ENCODE assay signal across 17 mouse cellular contexts in genomic region chr1:181420080-181420536, GRCm38 (mm10).
A peak's percentile ranks its signal among the peaks of the same experiment; 100 is the strongest.
DNase-seq lines count a peak whose midpoint lies in the region; ATAC-seq and TF ChIP-seq lines count a peak whose summit lies in the region.
"Had no signal": no experiment of that assay in that cellular context is flagged by ENCODE, and none has a peak within 500 bp of the region (broad histone marks: within the 10 kb centered on the region; RNA-seq: fewer than 3 reads in every experiment).

No protein-coding gene starts in this region.

- TF ChIP-seq CTCF in olfactory bulb, adult 2 months (IDR thresholded peaks at IDR 0.05; ENCODE audit: insufficient read depth, low read depth, low read length) = no peak

- no peak overlapping the region for H3K4me2 ChIP-seq in embryonic facial prominence, embryonic 11.5 days (ENCODE audit: low read depth, low read length)
- no peak overlapping the region for H3K4me2 ChIP-seq in midbrain, embryonic 13.5 days (replicated peaks)
- H3K4me2 ChIP-seq in midbrain, embryonic 11.5 days = no peak overlapping the region

- no peaks in the 10 kb centered on the region for H3K4me1 ChIP-seq in embryonic facial prominence, embryonic 11.5 days (ENCODE audit: control insufficient read depth, insufficient read depth, low read length)
- peaks cover 19% of the 10 kb centered on the region for H3K4me1 ChIP-seq in embryonic facial prominence, embryonic 10.5 days
- H3K4me1 ChIP-seq in midbrain, embryonic 13.5 days (replicated peaks) = peaks cover 28% of the 10 kb centered on the region
- peaks cover 2% of the 10 kb centered on the region for H3K4me1 ChIP-seq in midbrain, embryonic 11.5 days (ENCODE audit: control insufficient read depth, insufficient read depth, low read length)
- H3K4me1 ChIP-seq in olfactory bulb, adult 2 months (ENCODE audit: control insufficient read depth, insufficient read depth, low read length) = peaks cover 38% of the 10 kb centered on the region

- TF ChIP-seq POLR2A in olfactory bulb, adult 2 months (IDR thresholded peaks at IDR 0.05; ENCODE audit: insufficient read depth, low read depth, low read length) = no peak

- H3K9ac ChIP-seq in embryonic facial prominence, embryonic 11.5 days (replicated peaks; ENCODE audit: low read length) = no peak overlapping the region
- no peak overlapping the region for H3K9ac ChIP-seq in midbrain, embryonic 13.5 days (replicated peaks)
- no peak overlapping the region for H3K9ac ChIP-seq in midbrain, embryonic 11.5 days (ENCODE audit: low read length)

- no peak overlapping the region for H3K27ac ChIP-seq in embryonic facial prominence, embryonic 11.5 days (replicated peaks; ENCODE audit: low read depth, low read length)
- no peak overlapping the region for H3K27ac ChIP-seq in embryonic facial prominence, embryonic 10.5 days (replicated peaks)
- no peak overlapping the region; the same call in 1 of the 2 replicates for H3K27ac ChIP-seq in midbrain, embryonic 13.5 days
- no peak overlapping the region for H3K27ac ChIP-seq in midbrain, embryonic 11.5 days (ENCODE audit: low read depth, low read length)
- H3K27ac ChIP-seq in olfactory bulb, adult 2 months (ENCODE audit: insufficient read depth, low read depth, low read length) = peak overlapping the region; percentile 40

- H3K36me3 ChIP-seq in embryonic facial prominence, embryonic 11.5 days (replicated peaks; ENCODE audit: control insufficient read depth, insufficient read depth, low read depth, low read length) = no peaks in the 10 kb centered on the region
- H3K36me3 ChIP-seq in embryonic facial prominence, embryonic 10.5 days (replicated peaks) = no peaks in the 10 kb centered on the region
- H3K36me3 ChIP-seq in midbrain, embryonic 13.5 days = no peaks in the 10 kb centered on the region
- H3K36me3 ChIP-seq in midbrain, embryonic 11.5 days (ENCODE audit: control insufficient read depth, insufficient read depth, low read length) = no peaks in the 10 kb centered on the region
- H3K36me3 ChIP-seq: G1E had no signal

- no peaks in the 10 kb centered on the region for H3K9me3 ChIP-seq in embryonic facial prominence, embryonic 11.5 days (replicated peaks; ENCODE audit: control insufficient read depth, low read length)
- H3K9me3 ChIP-seq in embryonic facial prominence, embryonic 10.5 days = no peaks in the 10 kb centered on the region
- no peaks in the 10 kb centered on the region for H3K9me3 ChIP-seq in midbrain, embryonic 13.5 days
- no peaks in the 10 kb centered on the region for H3K9me3 ChIP-seq in midbrain, embryonic 11.5 days (ENCODE audit: control insufficient read depth, low read length)
- H3K9me3 ChIP-seq: G1E; megakaryocyte, embryonic 14.5 days had no signal

- H3K27me3 ChIP-seq in embryonic facial prominence, embryonic 11.5 days (ENCODE audit: control insufficient read depth, insufficient read depth, low read length) = no peaks in the 10 kb centered on the region
- H3K27me3 ChIP-seq in embryonic facial prominence, embryonic 10.5 days (replicated peaks; ENCODE audit: low read depth, poor library complexity, severe bottlenecking) = no peaks in the 10 kb centered on the region
- no peaks in the 10 kb centered on the region for H3K27me3 ChIP-seq in midbrain, embryonic 13.5 days
- no peaks in the 10 kb centered on the region for H3K27me3 ChIP-seq in midbrain, embryonic 11.5 days (ENCODE audit: control insufficient read depth, insufficient read depth, low read length)

- WGBS in embryonic facial prominence, embryonic 11.5 days = 42% methylated on average over 11 of the region's 11 CpGs
- 50% methylated on average over 11 of the region's 11 CpGs for WGBS in embryonic facial prominence, embryonic 10.5 days
- 29% methylated on average over 11 of the region's 11 CpGs for WGBS in midbrain, embryonic 13.5 days
- WGBS in midbrain, embryonic 11.5 days = 42% methylated on average over 11 of the region's 11 CpGs
- 32% methylated on average over 11 of the region's 11 CpGs for WGBS in olfactory bulb, adult 2 months

- ATAC-seq in embryonic facial prominence, embryonic 11.5 days (replicated peaks; ENCODE audit: insufficient number of reproducible peaks, low FRiP score, low TSS enrichment, low read depth) = no peak
- 0 out of 2 replicates have a peak, but pooled peaks have one; percentile 17 for ATAC-seq in midbrain, embryonic 13.5 days
- ATAC-seq in midbrain, embryonic 11.5 days (ENCODE audit: low FRiP score) = no peak
- ATAC-seq: activated CD4-positive, CD25-positive, alpha-beta regulatory T cell, adult 4 months had no signal

- no peak overlapping the region for H3K4me3 ChIP-seq in embryonic facial prominence, embryonic 11.5 days (ENCODE audit: low read depth, low read length)
- H3K4me3 ChIP-seq in embryonic facial prominence, embryonic 10.5 days = no peak overlapping the region
- no peak overlapping the region for H3K4me3 ChIP-seq in midbrain, embryonic 13.5 days (replicated peaks)
- H3K4me3 ChIP-seq in midbrain, embryonic 11.5 days (ENCODE audit: low read depth, low read length) = no peak overlapping the region
- no peak overlapping the region for H3K4me3 ChIP-seq in olfactory bulb, adult 2 months (ENCODE audit: insufficient read depth, low read depth, low read length)
- H3K4me3 ChIP-seq: megakaryocyte, embryonic 14.5 days had no signal

- DNase-seq in embryonic facial prominence, embryonic 11.5 days (ENCODE audit: low spot score) = peak; percentile 8
- DNase-seq in embryonic facial prominence, embryonic 10.5 days (ENCODE audit: low spot score) = no peak
- peak; percentile 26 for DNase-seq in layer of hippocampus, adult 11-12 months (ENCODE audit: low spot score)
- DNase-seq in layer of hippocampus, adult 9-10 months (ENCODE audit: low spot score) = no peak
- no peak for DNase-seq in midbrain, embryonic 11.5 days (ENCODE audit: low spot score, missing footprints)
- DNase-seq in natural killer cell, adult 2 months (ENCODE audit: low spot score in 2 of 2) = no peak
- DNase-seq: B cell, adult 2 months; cerebellum, postnatal 36 days; heart, adult 11 months; kidney, adult 18-20 months; kidney, postnatal 4 days; liver had no signal

Comparison
In these comparisons a context has a peak if more than half of its experiments do, and no peak if none do; other contexts are left out.
1. DNase-seq: peak in embryonic facial prominence, embryonic 11.5 days (single experiment) and layer of hippocampus, adult 11-12 months (single experiment); none in embryonic facial prominence, embryonic 10.5 days (single experiment), layer of hippocampus, adult 9-10 months (single experiment), midbrain, embryonic 11.5 days (single experiment) and natural killer cell, adult 2 months (0 of 2).